Comparison of ENCODE assay signal across 23 mouse cellular contexts in the genomic region with DNA sequence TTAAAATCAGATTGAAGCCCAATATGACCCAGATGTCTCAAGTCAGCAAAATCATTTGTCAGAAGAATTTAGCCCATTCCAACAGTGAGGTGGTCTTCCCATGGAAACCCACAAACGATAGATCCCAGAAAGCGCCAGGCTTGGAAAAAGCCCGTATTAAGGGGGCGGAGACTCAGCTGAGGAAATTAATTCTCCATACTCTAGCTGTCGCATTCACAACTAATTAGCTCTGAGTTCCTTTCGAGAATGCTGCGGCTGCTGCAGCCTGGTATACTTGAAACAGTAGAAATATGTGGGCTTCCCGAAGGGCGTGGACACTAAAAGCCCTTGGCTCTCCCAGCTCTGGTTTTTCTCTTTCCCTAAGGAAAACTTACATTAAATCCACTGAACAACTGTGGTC.
"Had no signal": no experiment of that assay in that cellular context is flagged by ENCODE, and none has a peak within 500 bp of the region (broad histone marks: within the 10 kb centered on the region; RNA-seq: fewer than 3 reads in every experiment).

No protein-coding gene starts in this region.

- H3K36me3 ChIP-seq: heart, embryonic 10.5 days; heart, embryonic 12.5 days; hindbrain, embryonic 10.5 days; hindbrain, embryonic 13.5 days; hindbrain, embryonic 15.5 days; intestine, embryonic 15.5 days; limb, embryonic 13.5 days; liver, embryonic 12.5 days had no signal

- H3K9me3 ChIP-seq: heart, embryonic 10.5 days; heart, embryonic 12.5 days; hindbrain, embryonic 13.5 days; hindbrain, embryonic 15.5 days; intestine, embryonic 15.5 days; liver, embryonic 12.5 days had no signal

- H3K4me2 ChIP-seq: heart, embryonic 12.5 days; hindbrain, embryonic 13.5 days; hindbrain, embryonic 15.5 days; intestine, embryonic 15.5 days; limb, embryonic 13.5 days; liver, embryonic 12.5 days had no signal

- H3K9ac ChIP-seq: heart, embryonic 12.5 days; hindbrain, embryonic 13.5 days; hindbrain, embryonic 15.5 days; intestine, embryonic 15.5 days; limb, embryonic 13.5 days; liver, embryonic 12.5 days; liver, embryonic 14.5 days had no signal

- ATAC-seq: inflammation-experienced regulatory T-cells, adult 6 months; intestine, embryonic 15.5 days; intestine, postnatal 0 days; liver, embryonic 12.5 days had no signal

- H3K4me1 ChIP-seq: heart, embryonic 10.5 days; hindbrain, embryonic 15.5 days; liver, embryonic 12.5 days had no signal

- DNase-seq: gastrocnemius, adult 2 months; gastrocnemius, postnatal 10 days; gastrocnemius, postnatal 25 days; heart, postnatal 10 days; heart, postnatal 4 days; kidney, adult 18-20 months; kidney, adult 8-10 months; kidney, postnatal 10 days; kidney, postnatal 25 days; kidney, postnatal 4 days had no signal

- H3K4me3 ChIP-seq: gastrocnemius, adult 2 months; heart, embryonic 10.5 days; heart, embryonic 12.5 days; hindbrain, embryonic 10.5 days; hindbrain, embryonic 13.5 days; hindbrain, embryonic 15.5 days; intestine, embryonic 15.5 days; layer of hippocampus, adult 2 months; left cerebral cortex, adult 2 months; limb, embryonic 13.5 days; liver, embryonic 12.5 days had no signal

- H3K27me3 ChIP-seq: heart, embryonic 12.5 days; hindbrain, embryonic 13.5 days; hindbrain, embryonic 15.5 days; intestine, embryonic 15.5 days; limb, embryonic 13.5 days; liver, embryonic 12.5 days had no signal

- H3K27ac ChIP-seq: gastrocnemius, adult 2 months; heart, embryonic 10.5 days; hindbrain, embryonic 10.5 days; hindbrain, embryonic 13.5 days; hindbrain, embryonic 15.5 days; intestine, embryonic 15.5 days; layer of hippocampus, adult 2 months; left cerebral cortex, adult 2 months; limb, embryonic 13.5 days; liver, embryonic 12.5 days; liver, embryonic 14.5 days had no signal
